Mouse (Mus musculus) intestine, embryonic 16.5 days (tissue): ENCODE measurements around the gene Lrrc63. TPM values are rescaled to one million over a fixed set of nuclear protein-coding genes. Genes with fewer than 3 reads are reported as not detected.

Experiments used
- ATAC-seq: fragments of 200-750 bp; cut with Nextera tagmentation; 2 replicates; pipeline ENCODE4 v1.8.0; 2017; ENCODE audit warnings: moderate TSS enrichment, moderate library complexity
- H3K27ac ChIP-seq: fragments of 300-500 bp; sonication (generic); 2 replicates; pipeline ENCODE4 v1.5.1; 2014; ENCODE audit warnings: mild to moderate bottlenecking, low read length
- H3K27me3 ChIP-seq: fragments of 300-500 bp; sonication (generic); replicated peaks from 2 replicates; pipeline ENCODE4 v1.6.1; 2014; ENCODE audit warnings: low read length, control low read depth, mixed read lengths; ENCODE audit not compliant: control insufficient read depth, insufficient read depth
- H3K36me3 ChIP-seq: fragments of 300-500 bp; sonication (generic); 2 replicates; pipeline ENCODE4 v1.6.1; 2014; ENCODE audit warnings: low read length, control low read depth; ENCODE audit not compliant: control insufficient read depth, insufficient read depth
- H3K4me1 ChIP-seq: fragments of 300-500 bp; sonication (generic); 2 replicates; pipeline ENCODE4 v1.6.1; 2014; ENCODE audit warnings: low read length, control low read depth, mixed read lengths; ENCODE audit not compliant: control insufficient read depth, insufficient read depth
- H3K4me2 ChIP-seq: fragments of 300-500 bp; sonication (generic); 2 replicates; pipeline ENCODE4 v1.6.1; 2014; ENCODE audit warnings: low read depth, low read length, control low read depth
- H3K4me3 ChIP-seq: fragments of 300-500 bp; sonication (generic); 2 replicates; pipeline ENCODE4 v1.5.1; 2014; ENCODE audit warnings: mild to moderate bottlenecking, low read length
- H3K9ac ChIP-seq: fragments of 300-500 bp; sonication (generic); 2 replicates; pipeline ENCODE4 v1.6.1; 2014; ENCODE audit warnings: low read depth, low read length
- H3K9me3 ChIP-seq: fragments of 300-500 bp; sonication (generic); 2 replicates; pipeline ENCODE4 v1.6.1; 2016; ENCODE audit warnings: low read length, control low read depth; ENCODE audit not compliant: control insufficient read depth
- WGBS: fragments of 180-500 bp; shearing (Covaris S2); extraction: QIAGEN DNeasy Blood & Tissue Kit; methylation state at CpG from one replicate; pipeline ENCODE4 v1.1.7; 2014; 5-methylcytosine and 5-hydroxymethylcytosine counted together
- polyA plus RNA-seq: library from polyadenylated mRNA; unstranded; fragments of >200 nt; fragmentation: Nextera tagmentation; extraction: Ambion mirVana; gene quantifications from 2 replicates; pipeline ENCODE4 v1.2.1, GENCODE M21; 2015

Lrrc63 gene
- 0.05 and 0.07 TPM in 2 replicates for polyA plus RNA-seq

DNA sequence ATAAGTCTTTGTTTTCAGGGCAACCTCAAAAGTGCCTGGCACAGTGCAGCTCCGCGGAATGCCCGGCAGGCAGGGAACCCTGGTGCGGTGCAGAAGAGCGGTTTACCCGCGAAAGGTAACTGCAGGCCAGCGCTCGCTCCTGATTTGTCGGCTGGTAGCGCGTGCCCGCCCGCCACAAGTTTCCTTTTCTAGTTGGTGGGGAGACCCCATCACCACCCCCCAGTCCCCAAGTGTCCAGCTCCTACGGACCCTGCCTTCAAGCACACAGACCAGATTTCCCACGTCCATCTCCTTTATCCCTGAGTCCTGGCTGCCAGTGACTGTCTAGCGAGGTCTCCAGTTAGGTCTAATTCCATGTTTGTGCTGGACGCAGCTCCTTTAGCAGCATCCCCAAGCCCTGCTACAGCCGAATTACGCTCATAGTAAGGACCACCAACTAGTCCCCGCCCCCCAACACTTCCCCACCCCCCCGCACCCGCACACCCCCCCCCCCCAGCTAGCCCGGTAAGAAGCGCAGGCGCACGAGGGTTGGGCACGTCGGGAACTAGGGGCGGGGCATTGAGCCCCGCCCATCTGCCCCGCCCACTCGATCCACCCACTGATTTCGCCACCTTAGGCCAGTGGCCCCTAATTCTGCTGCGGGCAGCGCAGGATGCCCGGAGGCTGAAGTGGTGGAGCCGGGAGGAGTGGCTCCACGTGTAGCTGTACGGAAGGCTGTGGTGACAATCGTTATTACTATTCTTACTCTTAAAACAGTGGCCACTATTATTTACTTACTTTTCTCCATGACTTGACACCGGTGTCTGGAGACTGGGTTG lies at the start of gene Lrrc63, which contains the start of gene Lcp1:
Lrrc63 (minus strand) TSS at position 381 of the 818 bp plus-strand sequence.
Lcp1 (plus strand) TSS at position 601 of the 818 bp plus-strand sequence.
- no peaks in the 10 kb centered on the region for H3K27me3 ChIP-seq
- no peaks in the 10 kb centered on the region for H3K9me3 ChIP-seq
- peak within 1 kb of the TSS; percentile 67 for H3K4me3 ChIP-seq
- H3K27ac ChIP-seq, result peak within 1 kb of the TSS; percentile 57
- peak within 1 kb of the TSS; percentile 93 for H3K4me2 ChIP-seq
- peak; percentile 97 for ATAC-seq
- H3K36me3 ChIP-seq, result no peaks in the 10 kb centered on the region
- under 1% methylated on average over 41 of the region's 42 CpGs for WGBS
- H3K9ac ChIP-seq, result peak within 1 kb of the TSS; percentile 73
- H3K4me1 ChIP-seq, result peaks cover 6% of the 10 kb centered on the region; the same call in 1 of the 2 replicates

DNA sequence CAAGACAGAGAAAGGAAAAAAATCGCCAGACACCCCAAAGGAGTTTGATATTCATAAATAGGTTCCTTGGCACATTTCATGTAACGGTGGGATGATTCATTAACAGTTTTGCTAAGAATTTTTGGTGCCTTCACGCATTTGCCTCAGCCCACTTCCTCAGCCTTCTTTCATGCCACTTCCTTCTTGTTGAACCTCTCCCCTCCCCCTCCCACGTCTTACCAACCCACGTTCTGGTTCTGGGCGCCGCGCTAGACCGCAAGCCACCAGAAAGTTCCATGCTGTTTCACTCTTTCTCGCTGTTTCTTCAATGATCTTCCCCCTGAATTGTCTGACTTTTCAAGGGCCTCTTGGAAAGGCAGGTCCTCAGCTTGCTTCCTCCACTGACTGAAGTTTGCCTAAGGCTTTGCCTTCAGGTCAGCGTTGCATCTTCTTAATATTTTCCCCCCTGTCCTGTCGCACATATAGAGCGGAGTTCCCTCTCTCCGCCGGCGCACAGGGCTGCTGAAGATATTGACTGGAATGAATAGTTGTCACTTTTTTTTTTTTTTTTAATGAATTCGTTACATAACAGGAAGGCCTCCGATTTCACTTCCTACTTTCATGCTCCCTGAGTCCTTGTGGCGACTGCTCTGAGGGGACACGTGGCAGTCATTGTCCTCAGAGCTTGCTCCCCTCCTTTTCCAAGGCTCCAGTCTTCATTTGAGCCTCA lies 48.7 kb upstream of the Lrrc63 start:
- Histone ChIP-seq H3K9me3 (no peaks in the 10 kb centered on the region), H3K4me3 (no peak overlapping the region), H3K4me2 (no peak overlapping the region), H3K27me3 (no peaks in the 10 kb centered on the region), H3K4me1 (peaks cover 2% of the 10 kb centered on the region; the same call in 1 of the 2 replicates), H3K27ac (peak overlapping the region; percentile 21; the same call in 1 of the 2 replicates), H3K9ac (no peak overlapping the region), H3K36me3 (no peaks in the 10 kb centered on the region)
- no peak for ATAC-seq
- 83% methylated on average over 20 of the region's 20 CpGs for WGBS

DNA sequence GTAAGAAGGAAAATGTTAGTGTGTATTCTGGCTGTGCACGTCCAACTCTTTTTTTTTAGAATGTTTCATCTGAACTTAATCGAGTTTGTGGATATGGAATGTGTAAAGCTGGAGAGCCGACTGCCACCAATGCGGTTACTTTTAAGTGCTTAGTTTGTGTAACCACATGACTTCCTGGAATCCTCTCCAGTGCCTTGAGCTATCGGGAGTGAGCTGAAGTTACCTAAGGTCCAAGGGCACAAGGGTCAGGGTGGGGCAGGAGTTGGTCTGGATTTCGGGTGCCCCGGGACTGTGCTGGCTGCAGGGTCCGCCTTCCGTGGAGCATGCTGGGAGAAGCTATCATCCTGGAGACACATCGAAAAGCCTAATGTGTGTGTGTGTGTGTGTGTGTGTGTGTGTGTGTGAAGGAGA lies 48.1 kb upstream of the Lrrc63 start:
- H3K4me1 ChIP-seq, result peaks cover 2% of the 10 kb centered on the region; the same call in 1 of the 2 replicates

DNA sequence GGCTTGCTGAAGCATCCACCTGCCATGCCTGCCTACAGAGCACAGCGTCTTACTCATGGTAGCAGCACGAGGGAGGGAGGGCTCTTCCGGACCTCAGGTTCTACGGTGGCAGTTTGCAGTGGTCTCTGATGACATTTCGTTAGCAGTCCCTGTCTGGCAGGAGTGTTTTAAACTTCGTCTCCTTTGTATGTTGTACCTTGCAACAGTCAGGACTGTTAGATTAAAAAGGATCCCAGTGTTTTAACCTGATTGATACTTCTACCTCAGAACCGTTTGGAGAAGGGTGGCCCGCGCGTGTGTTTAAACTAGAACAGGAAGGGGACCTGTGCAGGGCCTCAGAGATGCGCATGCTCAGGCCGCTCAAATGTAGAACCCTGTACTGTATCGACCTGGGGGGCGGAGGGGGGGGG lies 47.7 kb upstream of the Lrrc63 start:
- WGBS, result 74% methylated on average over 14 of the region's 14 CpGs
- 0 out of 2 replicates have a peak, but pooled peaks have one; percentile 31 for ATAC-seq
- Histone ChIP-seq H3K27ac (0 out of 2 replicates have a peak overlapping the region, but pooled peaks have one; percentile 21), H3K36me3 (no peaks in the 10 kb centered on the region), H3K27me3 (no peaks in the 10 kb centered on the region), H3K9ac (no peak overlapping the region), H3K4me2 (peak overlapping the region; percentile 15; the same call in 1 of the 2 replicates), H3K9me3 (no peaks in the 10 kb centered on the region), H3K4me1 (peaks cover 2% of the 10 kb centered on the region; the same call in 1 of the 2 replicates), H3K4me3 (peak overlapping the region; percentile 4)

More for the DNA sequence above, 48.1 kb upstream of the Lrrc63 start:
- 58% methylated on average over 10 of the region's 10 CpGs for WGBS
- H3K4me3 ChIP-seq, result peak overlapping the region; percentile 4
- no peaks in the 10 kb centered on the region for H3K36me3 ChIP-seq
- peak overlapping the region; percentile 15; the same call in 1 of the 2 replicates for H3K4me2 ChIP-seq
- no peaks in the 10 kb centered on the region for H3K27me3 ChIP-seq
- 0 out of 2 replicates have a peak overlapping the region, but pooled peaks have one; percentile 21 for H3K27ac ChIP-seq
- no peaks in the 10 kb centered on the region for H3K9me3 ChIP-seq
- H3K9ac ChIP-seq, result no peak overlapping the region
- ATAC-seq, result peak; percentile 43; the same call in 1 of the 2 replicates

DNA sequence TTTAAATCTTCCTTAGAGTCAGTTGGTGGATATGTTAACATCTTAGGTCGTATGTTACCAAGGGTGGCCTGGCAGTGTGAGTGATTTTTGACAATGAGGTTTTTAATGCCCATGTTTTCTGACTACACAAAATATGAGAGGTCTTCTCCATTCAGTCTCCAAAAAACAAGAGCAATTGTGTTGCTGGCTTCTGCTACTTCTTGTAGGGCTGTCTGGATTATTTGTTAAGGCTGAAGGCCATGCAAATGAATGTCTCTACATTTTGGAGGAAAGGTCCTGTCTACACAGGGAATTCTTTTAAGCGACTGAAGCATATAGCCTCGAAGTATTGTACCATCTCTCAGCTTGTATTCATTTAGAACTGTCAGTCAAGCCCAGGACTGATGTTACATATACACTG lies 46.7 kb upstream of the Lrrc63 start:
- Histone ChIP-seq H3K4me1 (peaks cover 2% of the 10 kb centered on the region; the same call in 1 of the 2 replicates), H3K27me3 (no peaks in the 10 kb centered on the region), H3K27ac (no peak overlapping the region), H3K9me3 (no peaks in the 10 kb centered on the region), H3K4me3 (peak overlapping the region; percentile 36), H3K9ac (no peak overlapping the region), H3K4me2 (peak overlapping the region; percentile 42), H3K36me3 (no peaks in the 10 kb centered on the region)
- ATAC-seq, result no peak
- 83% methylated on average over 3 of the region's 3 CpGs for WGBS

DNA sequence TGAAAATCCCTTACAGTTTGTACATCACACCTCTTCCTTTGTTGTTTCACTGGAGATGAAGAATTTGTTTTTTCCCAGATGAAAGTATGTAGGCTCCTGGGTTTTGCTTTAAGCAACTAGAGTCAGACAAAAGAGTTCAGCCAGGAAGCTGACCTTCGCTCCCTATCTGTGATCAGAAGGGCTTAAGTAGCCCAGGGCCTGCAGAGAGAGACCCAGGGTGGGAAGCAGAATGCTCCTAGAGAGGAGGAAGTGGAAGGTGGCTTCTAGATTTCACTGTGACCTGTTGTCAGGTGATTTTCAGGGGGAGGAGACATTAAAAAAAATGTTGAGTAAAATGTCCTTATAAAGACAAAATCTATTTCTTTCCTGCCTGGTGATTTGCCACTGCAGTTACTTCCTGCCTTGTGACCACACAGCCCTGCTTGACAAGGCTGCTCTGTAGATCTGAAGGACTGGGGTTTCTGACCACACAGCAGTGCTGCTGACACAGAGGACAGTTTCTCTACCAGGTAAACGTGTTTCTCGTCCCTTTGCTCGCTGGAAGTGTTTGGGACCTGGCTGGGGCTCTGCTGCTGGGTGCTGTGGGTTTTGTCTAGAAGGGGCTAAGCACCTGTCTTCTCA lies 45.9 kb upstream of the Lrrc63 start:
- WGBS, result 58% methylated on average over 4 of the region's 4 CpGs
- peak; percentile 80 for ATAC-seq
- Histone ChIP-seq H3K4me1 (peaks cover 2% of the 10 kb centered on the region; the same call in 1 of the 2 replicates), H3K4me2 (peak overlapping the region; percentile 42), H3K36me3 (no peaks in the 10 kb centered on the region), H3K9me3 (no peaks in the 10 kb centered on the region), H3K9ac (peak overlapping the region; percentile 53), H3K27ac (peak overlapping the region; percentile 65), H3K4me3 (peak overlapping the region; percentile 36), H3K27me3 (no peaks in the 10 kb centered on the region)

GRCm38 (mm10) chr14:75175781-75176180 lies 45.1 kb upstream of the Lrrc63 start:
- ATAC-seq, result no peak
- Histone ChIP-seq H3K9me3 (no peaks in the 10 kb centered on the region), H3K27ac (no peak overlapping the region; the same call in 1 of the 2 replicates), H3K4me3 (no peak overlapping the region), H3K27me3 (no peaks in the 10 kb centered on the region), H3K9ac (no peak overlapping the region), H3K4me2 (no peak overlapping the region), H3K36me3 (no peaks in the 10 kb centered on the region), H3K4me1 (peaks cover 2% of the 10 kb centered on the region; the same call in 1 of the 2 replicates)
- 76% methylated on average over 7 of the region's 7 CpGs for WGBS

GRCm38 (mm10) chr14:75174731-75175555 lies 44.3 kb upstream of the Lrrc63 start:
- Histone ChIP-seq H3K4me1 (peaks cover 2% of the 10 kb centered on the region; the same call in 1 of the 2 replicates), H3K27me3 (no peaks in the 10 kb centered on the region), H3K9me3 (no peaks in the 10 kb centered on the region), H3K27ac (no peak overlapping the region), H3K9ac (no peak overlapping the region), H3K36me3 (no peaks in the 10 kb centered on the region), H3K4me2 (no peak overlapping the region), H3K4me3 (no peak overlapping the region)
- ATAC-seq, result 0 out of 2 replicates have a peak, but pooled peaks have one; percentile 16
- WGBS, result 85% methylated on average over 9 of the region's 9 CpGs
